Mouse (Mus musculus): ENCODE measurements at regions not wholly inside any gene's neighbourhood (a gene's known extent, or its start where the extent isn't known, plus 50 kb on each side); places are given as distances from the start of the nearest gene placed in this dataset.

- Histone ChIP-seq H3K4me3 (no peak overlapping the region), H3K27ac (no peak overlapping the region), H3K4me1 (no peaks in the 10 kb centered on the region), H3K9ac (no peak overlapping the region), H3K4me2 (no peak overlapping the region), H3K27me3 (no peaks in the 10 kb centered on the region), H3K36me3 (no peaks in the 10 kb centered on the region), H3K9me3 (no peaks in the 10 kb centered on the region)
- no peak for ATAC-seq (ENCODE audit: borderline replicate concordance, extremely low read depth, low FRiP score, low TSS enrichment)
- 52% methylated on average over 3 of the region's 3 CpGs for WGBS
Observed at GRCm38 (mm10) chr15:68624831-68625230, 2124.1 kb upstream of the Lrrc6 start.

GRCm38 (mm10) chr15:68620417-68621214, 2119.9 kb upstream of the Lrrc6 start:
- H3K4me1 ChIP-seq = no peaks in the 10 kb centered on the region
- no peak overlapping the region for H3K27ac ChIP-seq
- no peak overlapping the region for H3K9ac ChIP-seq
- no peaks in the 10 kb centered on the region for H3K27me3 ChIP-seq
- 64% methylated on average over 6 of the region's 6 CpGs for WGBS
- H3K4me2 ChIP-seq = no peak overlapping the region
- ATAC-seq (ENCODE audit: borderline replicate concordance, extremely low read depth, low FRiP score, low TSS enrichment) = no peak
- H3K36me3 ChIP-seq = no peaks in the 10 kb centered on the region
- H3K9me3 ChIP-seq = no peaks in the 10 kb centered on the region
- no peak overlapping the region for H3K4me3 ChIP-seq

- Histone ChIP-seq H3K9ac (no peak overlapping the region), H3K4me1 (no peaks in the 10 kb centered on the region), H3K27me3 (no peaks in the 10 kb centered on the region), H3K9me3 (no peaks in the 10 kb centered on the region), H3K4me3 (no peak overlapping the region), H3K4me2 (no peak overlapping the region), H3K36me3 (no peaks in the 10 kb centered on the region), H3K27ac (no peak overlapping the region)
- peak; percentile 88 for ATAC-seq (ENCODE audit: borderline replicate concordance, extremely low read depth, low FRiP score, low TSS enrichment)
- WGBS = 43% methylated on average over 8 of the region's 8 CpGs
Observed at GRCm38 (mm10) chr15:68606110-68606791, 2105.5 kb upstream of the Lrrc6 start.

- H3K27me3 ChIP-seq = no peaks in the 10 kb centered on the region
- H3K4me3 ChIP-seq = no peak overlapping the region
- H3K27ac ChIP-seq = no peak overlapping the region
- no peaks in the 10 kb centered on the region for H3K36me3 ChIP-seq
- H3K9ac ChIP-seq = no peak overlapping the region
- no peaks in the 10 kb centered on the region for H3K4me1 ChIP-seq
- ATAC-seq (ENCODE audit: borderline replicate concordance, extremely low read depth, low FRiP score, low TSS enrichment) = no peak
- no peaks in the 10 kb centered on the region for H3K9me3 ChIP-seq
- H3K4me2 ChIP-seq = no peak overlapping the region
- WGBS = 76% methylated on average over 2 of the region's 2 CpGs
Observed at GRCm38 (mm10) chr15:68605478-68605877, 2104.8 kb upstream of the Lrrc6 start.

GRCm38 (mm10) chr15:68582177-68582576, 2081.5 kb upstream of the Lrrc6 start:
- Histone ChIP-seq H3K36me3 (no peaks in the 10 kb centered on the region), H3K4me2 (no peak overlapping the region), H3K27ac (no peak overlapping the region), H3K9me3 (no peaks in the 10 kb centered on the region), H3K4me3 (no peak overlapping the region), H3K27me3 (no peaks in the 10 kb centered on the region), H3K4me1 (no peaks in the 10 kb centered on the region), H3K9ac (no peak overlapping the region)
- ATAC-seq (ENCODE audit: borderline replicate concordance, extremely low read depth, low FRiP score, low TSS enrichment) = no peak
- 80% methylated on average over 4 of the region's 4 CpGs for WGBS

GRCm38 (mm10) chr15:68579486-68579885, 2078.8 kb upstream of the Lrrc6 start:
- no peaks in the 10 kb centered on the region for H3K36me3 ChIP-seq
- no peak overlapping the region for H3K4me2 ChIP-seq
- 85% methylated on average over 2 of the region's 2 CpGs for WGBS
- H3K9ac ChIP-seq = no peak overlapping the region
- H3K9me3 ChIP-seq = no peaks in the 10 kb centered on the region
- no peaks in the 10 kb centered on the region for H3K27me3 ChIP-seq
- no peak overlapping the region for H3K27ac ChIP-seq
- no peaks in the 10 kb centered on the region for H3K4me1 ChIP-seq
- no peak overlapping the region for H3K4me3 ChIP-seq
- ATAC-seq (ENCODE audit: borderline replicate concordance, extremely low read depth, low FRiP score, low TSS enrichment) = no peak

- WGBS = 59% methylated on average over 3 of the region's 3 CpGs
- H3K9ac ChIP-seq = no peak overlapping the region
- H3K27me3 ChIP-seq = no peaks in the 10 kb centered on the region
- no peaks in the 10 kb centered on the region for H3K4me1 ChIP-seq
- no peaks in the 10 kb centered on the region for H3K36me3 ChIP-seq
- no peak overlapping the region for H3K4me3 ChIP-seq
- ATAC-seq (ENCODE audit: borderline replicate concordance, extremely low read depth, low FRiP score, low TSS enrichment) = no peak
- no peak overlapping the region for H3K4me2 ChIP-seq
- no peak overlapping the region for H3K27ac ChIP-seq
- H3K9me3 ChIP-seq = no peaks in the 10 kb centered on the region
Observed at GRCm38 (mm10) chr15:68560654-68561053, 2059.9 kb upstream of the Lrrc6 start.

- Histone ChIP-seq H3K27ac (no peak overlapping the region), H3K4me3 (no peak overlapping the region), H3K4me2 (no peak overlapping the region), H3K9me3 (no peaks in the 10 kb centered on the region), H3K4me1 (no peaks in the 10 kb centered on the region), H3K27me3 (no peaks in the 10 kb centered on the region), H3K9ac (no peak overlapping the region), H3K36me3 (no peaks in the 10 kb centered on the region)
- ATAC-seq (ENCODE audit: borderline replicate concordance, extremely low read depth, low FRiP score, low TSS enrichment) = no peak
- 67% methylated on average over 7 of the region's 7 CpGs for WGBS
Observed at GRCm38 (mm10) chr15:68556133-68556532, 2055.4 kb upstream of the Lrrc6 start.

GRCm38 (mm10) chr15:68536055-68536325, 2035.3 kb upstream of the Lrrc6 start:
- Histone ChIP-seq H3K4me3 (no peak overlapping the region), H3K4me2 (no peak overlapping the region), H3K27ac (no peak overlapping the region), H3K4me1 (no peaks in the 10 kb centered on the region), H3K9ac (no peak overlapping the region), H3K9me3 (no peaks in the 10 kb centered on the region), H3K36me3 (no peaks in the 10 kb centered on the region), H3K27me3 (no peaks in the 10 kb centered on the region)
- WGBS = 64% methylated on average over 4 of the region's 4 CpGs
- ATAC-seq (ENCODE audit: borderline replicate concordance, extremely low read depth, low FRiP score, low TSS enrichment) = no peak

GRCm38 (mm10) chr15:68535297-68536054, 2034.8 kb upstream of the Lrrc6 start:
- WGBS = 75% methylated on average over 10 of the region's 10 CpGs
- Histone ChIP-seq H3K4me3 (no peak overlapping the region), H3K4me1 (no peaks in the 10 kb centered on the region), H3K36me3 (no peaks in the 10 kb centered on the region), H3K4me2 (no peak overlapping the region), H3K9ac (no peak overlapping the region), H3K27ac (no peak overlapping the region), H3K9me3 (no peaks in the 10 kb centered on the region), H3K27me3 (no peaks in the 10 kb centered on the region)
- ATAC-seq (ENCODE audit: borderline replicate concordance, extremely low read depth, low FRiP score, low TSS enrichment) = no peak

- Histone ChIP-seq H3K36me3 (no peaks in the 10 kb centered on the region), H3K27me3 (no peaks in the 10 kb centered on the region), H3K4me2 (no peak overlapping the region), H3K9me3 (no peaks in the 10 kb centered on the region), H3K9ac (no peak overlapping the region), H3K4me3 (no peak overlapping the region), H3K4me1 (no peaks in the 10 kb centered on the region), H3K27ac (no peak overlapping the region)
- no peak for ATAC-seq (ENCODE audit: borderline replicate concordance, extremely low read depth, low FRiP score, low TSS enrichment)
- WGBS = 65% methylated on average over 2 of the region's 2 CpGs
Observed at GRCm38 (mm10) chr15:68520759-68521158, 2020.0 kb upstream of the Lrrc6 start.

- H3K4me2 ChIP-seq = no peak overlapping the region
- H3K4me3 ChIP-seq = no peak overlapping the region
- H3K9ac ChIP-seq = no peak overlapping the region
- no peaks in the 10 kb centered on the region for H3K36me3 ChIP-seq
- H3K4me1 ChIP-seq = no peaks in the 10 kb centered on the region
- H3K9me3 ChIP-seq = no peaks in the 10 kb centered on the region
- H3K27ac ChIP-seq = no peak overlapping the region
- H3K27me3 ChIP-seq = no peaks in the 10 kb centered on the region
- no peak for ATAC-seq (ENCODE audit: borderline replicate concordance, extremely low read depth, low FRiP score, low TSS enrichment)
- 78% methylated on average over 2 of the region's 2 CpGs for WGBS
Observed at GRCm38 (mm10) chr15:68512431-68512830, 2011.7 kb upstream of the Lrrc6 start.
